Mouse (Mus musculus) forebrain, embryonic 13.5 days (tissue): ENCODE measurements around the gene Plbd1. TPM values are rescaled to one million over a fixed set of nuclear protein-coding genes. Genes with fewer than 3 reads are reported as not detected.

Experiments used
- ATAC-seq: fragments of 200-750 bp; cut with Nextera tagmentation; 2 replicates; pipeline ENCODE4 v1.8.0; 2017
- H3K27ac ChIP-seq: fragments of 300-500 bp; sonication (generic); 2 replicates; pipeline ENCODE4 v1.5.1; 2015; ENCODE audit warnings: inconsistent platforms, mild to moderate bottlenecking, moderate library complexity
- H3K27me3 ChIP-seq: fragments of 300-500 bp; sonication (generic); 2 replicates; pipeline ENCODE4 v1.6.1; 2015; ENCODE audit warnings: mild to moderate bottlenecking, inconsistent platforms
- H3K36me3 ChIP-seq: fragments of 300-500 bp; sonication (generic); 2 replicates; pipeline ENCODE4 v1.6.1; 2015; ENCODE audit warnings: mild to moderate bottlenecking, inconsistent platforms; ENCODE audit not compliant: poor library complexity, severe bottlenecking
- H3K4me1 ChIP-seq: fragments of 300-500 bp; sonication (generic); 2 replicates; pipeline ENCODE4 v1.6.1; 2015; ENCODE audit warnings: inconsistent platforms
- H3K4me2 ChIP-seq: fragments of 300-500 bp; sonication (generic); 2 replicates; pipeline ENCODE4 v1.6.1; 2015; ENCODE audit warnings: inconsistent platforms, mild to moderate bottlenecking, moderate library complexity
- H3K4me3 ChIP-seq: fragments of 300-500 bp; sonication (generic); 2 replicates; pipeline ENCODE4 v1.5.1; 2015; ENCODE audit warnings: mild to moderate bottlenecking, inconsistent platforms
- H3K9ac ChIP-seq: fragments of 300-500 bp; sonication (generic); 2 replicates; pipeline ENCODE4 v1.6.1; 2015; ENCODE audit warnings: mild to moderate bottlenecking, inconsistent platforms
- H3K9me3 ChIP-seq: fragments of 300-500 bp; sonication (generic); replicated peaks from 2 replicates; pipeline ENCODE4 v1.6.1; 2016; ENCODE audit warnings: inconsistent platforms
- WGBS: fragments of 180-500 bp; shearing (Covaris S2); methylation state at CpG from one replicate; pipeline ENCODE4 v1.1.7; 2015; 5-methylcytosine and 5-hydroxymethylcytosine counted together
- polyA plus RNA-seq: library from polyadenylated mRNA; unstranded; fragments of >200 nt; fragmentation: Nextera tagmentation; extraction: Ambion mirVana; gene quantifications from 2 replicates; pipeline ENCODE4 v1.2.1, GENCODE M21; 2015

Gene Plbd1
- polyA plus RNA-seq, 1 experiment from 2014 or later, result 0.28 TPM

GRCm38 (mm10) chr6:136646207-136646606 lies 15.5 kb downstream of the Plbd1 start:
- no peak overlapping the region for H3K4me3 ChIP-seq
- 27% methylated on average over 6 of the region's 6 CpGs for WGBS
- H3K36me3 ChIP-seq, result no peaks in the 10 kb centered on the region
- ATAC-seq, result no peak
- H3K27ac ChIP-seq, result no peak overlapping the region
- no peaks in the 10 kb centered on the region for H3K27me3 ChIP-seq
- no peak overlapping the region for H3K9ac ChIP-seq
- H3K4me2 ChIP-seq, result no peak overlapping the region
- peaks cover 11% of the 10 kb centered on the region for H3K4me1 ChIP-seq
- H3K9me3 ChIP-seq, result 0 out of 2 replicates have a peak, but pooled peaks cover 3% of the 10 kb centered on the region

- Histone ChIP-seq H3K4me1 (peaks cover 11% of the 10 kb centered on the region), H3K27me3 (no peaks in the 10 kb centered on the region), H3K9ac (no peak overlapping the region), H3K27ac (no peak overlapping the region), H3K4me3 (no peak overlapping the region), H3K36me3 (no peaks in the 10 kb centered on the region), H3K9me3 (0 out of 2 replicates have a peak, but pooled peaks cover 3% of the 10 kb centered on the region), H3K4me2 (no peak overlapping the region)
- WGBS, result 50% methylated on average over 9 of the region's 9 CpGs
- ATAC-seq, result no peak
Observed at GRCm38 (mm10) chr6:136645754-136646153, 16.0 kb downstream of the Plbd1 start.

- 0 out of 2 replicates have a peak, but pooled peaks cover 3% of the 10 kb centered on the region for H3K9me3 ChIP-seq
Observed at GRCm38 (mm10) chr6:136644171-136644570, 17.6 kb downstream of the Plbd1 start.

GRCm38 (mm10) chr6:136634982-136635381 lies 26.7 kb downstream of the Plbd1 start:
- Histone ChIP-seq H3K9ac (no peak overlapping the region), H3K36me3 (no peaks in the 10 kb centered on the region), H3K9me3 (no peaks in the 10 kb centered on the region; the same call in 1 of the 2 replicates), H3K4me2 (no peak overlapping the region), H3K27ac (no peak overlapping the region), H3K27me3 (no peaks in the 10 kb centered on the region), H3K4me3 (no peak overlapping the region), H3K4me1 (no peaks in the 10 kb centered on the region)
- ATAC-seq, result no peak
- 73% methylated on average over 3 of the region's 3 CpGs for WGBS

More at GRCm38 (mm10) chr6:136644171-136644570, 17.6 kb downstream of the Plbd1 start:
- ATAC-seq, result no peak
- no peaks in the 10 kb centered on the region for H3K27me3 ChIP-seq
- no peak overlapping the region for H3K27ac ChIP-seq
- no peaks in the 10 kb centered on the region for H3K36me3 ChIP-seq
- no peak overlapping the region for H3K4me2 ChIP-seq
- H3K9ac ChIP-seq, result no peak overlapping the region
- no peak overlapping the region for H3K4me3 ChIP-seq
- WGBS, result 91% methylated on average over 2 of the region's 2 CpGs
- H3K4me1 ChIP-seq, result peaks cover 11% of the 10 kb centered on the region

GRCm38 (mm10) chr6:136633719-136634118 lies 28.0 kb downstream of the Plbd1 start:
- ATAC-seq, result no peak
- H3K36me3 ChIP-seq, result no peaks in the 10 kb centered on the region

GRCm38 (mm10) chr6:136633154-136633553 lies 28.6 kb downstream of the Plbd1 start:
- Histone ChIP-seq H3K9me3 (no peaks in the 10 kb centered on the region; the same call in 1 of the 2 replicates), H3K9ac (no peak overlapping the region), H3K4me2 (no peak overlapping the region), H3K4me1 (no peaks in the 10 kb centered on the region), H3K27me3 (no peaks in the 10 kb centered on the region), H3K4me3 (no peak overlapping the region), H3K36me3 (no peaks in the 10 kb centered on the region), H3K27ac (no peak overlapping the region)
- WGBS, result 87% methylated on average over 3 of the region's 3 CpGs
- no peak for ATAC-seq

More at GRCm38 (mm10) chr6:136633719-136634118, 28.0 kb downstream of the Plbd1 start:
- 81% methylated on average over 6 of the region's 6 CpGs for whole genome bisulfite sequencing
- Histone ChIP-seq H3K9ac (no peak overlapping the region), H3K4me1 (no peaks in the 10 kb centered on the region), H3K27me3 (no peaks in the 10 kb centered on the region), H3K4me3 (no peak overlapping the region), H3K4me2 (no peak overlapping the region), H3K9me3 (no peaks in the 10 kb centered on the region; the same call in 1 of the 2 replicates), H3K27ac (no peak overlapping the region)

- Histone ChIP-seq H3K4me2 (no peak overlapping the region), H3K27me3 (no peaks in the 10 kb centered on the region), H3K27ac (no peak overlapping the region), H3K4me3 (no peak overlapping the region), H3K4me1 (no peaks in the 10 kb centered on the region), H3K36me3 (no peaks in the 10 kb centered on the region), H3K9me3 (no peaks in the 10 kb centered on the region; the same call in 1 of the 2 replicates), H3K9ac (no peak overlapping the region)
- WGBS, result 88% methylated on average over 13 of the region's 13 CpGs
- ATAC-seq, result no peak
Observed at GRCm38 (mm10) chr6:136631945-136632534, 29.7 kb downstream of the Plbd1 start.

GRCm38 (mm10) chr6:136631519-136631918 lies 30.2 kb downstream of the Plbd1 start:
- Histone ChIP-seq H3K9me3 (no peaks in the 10 kb centered on the region; the same call in 1 of the 2 replicates), H3K9ac (no peak overlapping the region), H3K4me1 (no peaks in the 10 kb centered on the region), H3K4me3 (no peak overlapping the region), H3K27me3 (no peaks in the 10 kb centered on the region), H3K27ac (no peak overlapping the region), H3K36me3 (no peaks in the 10 kb centered on the region), H3K4me2 (no peak overlapping the region)
- ATAC-seq, result no peak
- 88% methylated on average over 8 of the region's 8 CpGs for WGBS

GRCm38 (mm10) chr6:136629639-136630038 lies 32.1 kb downstream of the Plbd1 start:
- Histone ChIP-seq H3K4me3 (no peak overlapping the region), H3K27ac (no peak overlapping the region), H3K4me2 (no peak overlapping the region), H3K36me3 (no peaks in the 10 kb centered on the region), H3K27me3 (no peaks in the 10 kb centered on the region), H3K9ac (no peak overlapping the region), H3K4me1 (no peaks in the 10 kb centered on the region), H3K9me3 (no peaks in the 10 kb centered on the region)
- ATAC-seq, result no peak
- 88% methylated on average over 5 of the region's 5 CpGs for WGBS

- Histone ChIP-seq H3K4me3 (no peak overlapping the region), H3K4me1 (no peaks in the 10 kb centered on the region), H3K9me3 (no peaks in the 10 kb centered on the region), H3K27ac (no peak overlapping the region), H3K36me3 (no peaks in the 10 kb centered on the region), H3K9ac (no peak overlapping the region), H3K27me3 (no peaks in the 10 kb centered on the region), H3K4me2 (no peak overlapping the region)
- ATAC-seq, result no peak
- WGBS, result 92% methylated on average over 12 of the region's 12 CpGs
Observed at GRCm38 (mm10) chr6:136625421-136625820, 36.3 kb downstream of the Plbd1 start.

- WGBS, result 51% methylated on average over 17 of the region's 17 CpGs
- Histone ChIP-seq H3K4me2 (no peak overlapping the region), H3K36me3 (no peaks in the 10 kb centered on the region), H3K9ac (no peak overlapping the region), H3K27me3 (no peaks in the 10 kb centered on the region), H3K4me1 (no peaks in the 10 kb centered on the region), H3K9me3 (no peaks in the 10 kb centered on the region), H3K27ac (no peak overlapping the region), H3K4me3 (no peak overlapping the region)
- ATAC-seq, result peak; percentile 68
Observed at GRCm38 (mm10) chr6:136620361-136621139, 41.2 kb downstream of the Plbd1 start.

- Histone ChIP-seq H3K4me3 (no peak overlapping the region), H3K4me2 (no peak overlapping the region), H3K36me3 (peaks cover 24% of the 10 kb centered on the region), H3K9ac (no peak overlapping the region), H3K27ac (no peak overlapping the region), H3K27me3 (no peaks in the 10 kb centered on the region), H3K4me1 (no peaks in the 10 kb centered on the region), H3K9me3 (no peaks in the 10 kb centered on the region; the same call in 1 of the 2 replicates)
- ATAC-seq, result no peak; the same call in 1 of the 2 replicates
- WGBS, result 91% methylated on average over 3 of the region's 3 CpGs
Observed at GRCm38 (mm10) chr6:136614156-136614555, 47.6 kb downstream of the Plbd1 start.
